Mouse (Mus musculus): ENCODE measurements around the gene Sult1d1. TPM values are rescaled to one million over a fixed set of nuclear protein-coding genes. Genes with fewer than 3 reads are reported as not detected.
A peak's percentile ranks its signal among the peaks of the same experiment; 100 is the strongest.

Gene Sult1d1
- polyA plus RNA-seq, 1 experiment from 2014 or later = not detected

DNA sequence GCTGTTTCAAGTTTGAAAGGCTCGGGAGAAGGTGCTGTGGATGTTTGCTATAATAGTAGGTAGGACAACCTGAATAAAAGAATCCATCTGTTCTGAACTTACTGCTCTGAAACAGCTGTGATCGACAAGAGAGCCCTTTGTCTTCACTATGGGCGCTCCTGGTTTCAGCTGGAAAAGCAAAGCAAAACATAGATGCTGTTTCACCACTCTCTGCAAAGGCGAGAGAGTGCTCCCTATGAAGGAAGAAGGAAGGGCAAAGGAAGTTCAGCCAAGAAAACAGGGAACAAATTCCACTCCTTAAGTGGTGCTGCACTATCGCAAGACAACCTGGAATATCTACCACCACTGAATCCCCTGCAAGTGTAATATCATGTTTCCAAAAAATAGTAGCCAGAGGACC, 4.7 kb upstream of the Sult1d1 start:
- Histone ChIP-seq H3K36me3 (ENCODE audit: control insufficient read depth, insufficient read depth, low read length) (no peaks in the 10 kb centered on the region), H3K27me3 (ENCODE audit: control insufficient read depth, insufficient read depth, low read length) (no peaks in the 10 kb centered on the region), H3K27ac (ENCODE audit: low read depth, low read length) (no peak overlapping the region), H3K9ac (ENCODE audit: low read length) (no peak overlapping the region), H3K9me3 (ENCODE audit: control insufficient read depth, low read length) (no peaks in the 10 kb centered on the region), H3K4me3 (ENCODE audit: low read depth, low read length) (no peak overlapping the region), H3K4me2 (ENCODE audit: low read depth) (no peak overlapping the region), H3K4me1 (ENCODE audit: control insufficient read depth, insufficient read depth, low read length) (no peaks in the 10 kb centered on the region)
- DNase-seq (ENCODE audit: low spot score) = no peak
- no peak for ATAC-seq (ENCODE audit: insufficient read depth, low FRiP score, low TSS enrichment)
- 68% methylated on average over 5 of the region's 5 CpGs for WGBS

DNA sequence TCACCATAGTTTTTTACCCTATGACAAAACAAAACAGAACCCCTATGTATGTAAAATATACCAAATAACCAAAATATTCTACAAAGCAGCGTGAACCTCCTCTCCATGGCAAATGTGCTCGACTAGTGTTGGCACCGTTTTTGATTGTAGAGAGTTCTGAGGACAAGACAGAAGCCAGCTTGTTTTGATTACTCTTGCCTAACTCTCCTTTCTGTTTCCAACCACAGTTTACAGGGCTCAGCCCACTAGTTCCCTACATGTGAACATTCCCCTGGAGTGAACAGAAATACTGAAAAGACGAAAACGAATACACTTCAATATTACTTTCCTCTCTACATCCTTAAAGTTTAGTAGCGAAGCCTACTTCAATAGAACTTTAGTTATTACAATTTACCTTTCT, 4.0 kb upstream of the Sult1d1 start:
- Histone ChIP-seq H3K4me1 (ENCODE audit: control insufficient read depth, insufficient read depth, low read length) (no peaks in the 10 kb centered on the region), H3K27me3 (ENCODE audit: control insufficient read depth, insufficient read depth, low read length) (no peaks in the 10 kb centered on the region), H3K9me3 (ENCODE audit: control insufficient read depth, low read length) (no peaks in the 10 kb centered on the region), H3K4me3 (ENCODE audit: low read depth, low read length) (no peak overlapping the region), H3K4me2 (ENCODE audit: low read depth) (no peak overlapping the region), H3K9ac (ENCODE audit: low read length) (no peak overlapping the region), H3K27ac (ENCODE audit: low read depth, low read length) (no peak overlapping the region), H3K36me3 (ENCODE audit: control insufficient read depth, insufficient read depth, low read length) (no peaks in the 10 kb centered on the region)
- 85% methylated on average over 6 of the region's 6 CpGs for WGBS
- no peak for DNase-seq (ENCODE audit: low spot score)
- no peak for ATAC-seq (ENCODE audit: insufficient read depth, low FRiP score, low TSS enrichment)

DNA sequence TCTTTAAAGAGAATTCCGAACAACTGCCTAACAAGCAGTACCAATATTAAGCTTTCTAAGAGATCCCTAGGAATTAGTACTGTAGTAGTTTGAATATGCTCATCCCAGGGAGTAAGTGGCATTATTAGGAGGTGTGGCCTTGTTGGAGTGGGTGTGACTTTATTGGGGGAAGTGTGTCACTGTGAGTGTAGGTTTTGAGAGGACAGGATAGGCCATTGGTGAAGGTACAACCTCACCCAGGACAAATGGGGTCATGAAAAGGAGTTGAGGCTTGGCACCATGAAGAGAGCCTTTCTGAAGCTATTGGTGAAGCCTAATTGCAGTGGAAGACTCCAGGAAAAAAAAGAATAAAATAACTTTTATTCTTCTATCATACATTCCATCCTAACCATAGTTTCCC, 1.5 kb downstream of the Sult1d1 start:
- WGBS = 80% methylated on average over 1 of the region's 1 CpGs
- no peaks in the 10 kb centered on the region for H3K9me3 ChIP-seq (ENCODE audit: control insufficient read depth, low read length)
- H3K27me3 ChIP-seq (ENCODE audit: control insufficient read depth, insufficient read depth, low read length) = no peaks in the 10 kb centered on the region
- no peak overlapping the region for H3K4me2 ChIP-seq (ENCODE audit: low read depth)
- DNase-seq (ENCODE audit: low spot score) = no peak
- no peak overlapping the region for H3K9ac ChIP-seq (ENCODE audit: low read length)
- ATAC-seq (ENCODE audit: insufficient read depth, low FRiP score, low TSS enrichment) = no peak
- no peaks in the 10 kb centered on the region for H3K36me3 ChIP-seq (ENCODE audit: control insufficient read depth, insufficient read depth, low read length)
- no peak overlapping the region for H3K4me3 ChIP-seq (ENCODE audit: low read depth, low read length)
- H3K27ac ChIP-seq (ENCODE audit: low read depth, low read length) = no peak overlapping the region
- H3K4me1 ChIP-seq (ENCODE audit: control insufficient read depth, insufficient read depth, low read length) = no peaks in the 10 kb centered on the region

DNA sequence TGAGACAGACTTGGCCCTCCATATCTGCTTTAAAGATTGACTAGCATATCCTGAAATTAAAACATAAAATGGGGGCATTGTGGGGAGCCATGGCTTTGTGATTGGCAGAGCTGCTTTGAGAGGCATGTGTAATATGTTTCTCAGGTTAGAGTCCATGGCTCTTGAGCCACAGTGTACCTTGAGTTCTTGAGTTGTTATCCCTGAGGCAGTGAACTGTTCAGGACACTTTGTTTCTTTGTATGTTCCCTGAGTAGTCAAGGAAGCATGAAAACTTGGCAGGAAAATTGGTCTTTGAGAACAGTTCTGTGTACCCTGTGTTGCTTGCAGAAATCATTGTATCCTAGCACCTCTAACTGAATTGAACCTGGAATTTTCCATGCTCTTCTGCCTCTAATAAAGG, 5.9 kb downstream of the Sult1d1 start:
- Histone ChIP-seq H3K27me3 (ENCODE audit: control insufficient read depth, insufficient read depth, low read length) (no peaks in the 10 kb centered on the region), H3K27ac (ENCODE audit: low read depth, low read length) (no peak overlapping the region), H3K9ac (ENCODE audit: low read length) (no peak overlapping the region), H3K4me2 (ENCODE audit: low read depth) (no peak overlapping the region), H3K36me3 (ENCODE audit: control insufficient read depth, insufficient read depth, low read length) (no peaks in the 10 kb centered on the region), H3K4me3 (ENCODE audit: low read depth, low read length) (no peak overlapping the region), H3K4me1 (ENCODE audit: control insufficient read depth, insufficient read depth, low read length) (no peaks in the 10 kb centered on the region), H3K9me3 (ENCODE audit: control insufficient read depth, low read length) (no peaks in the 10 kb centered on the region)
- DNase-seq (ENCODE audit: low spot score) (no peak), ATAC-seq (ENCODE audit: insufficient read depth, low FRiP score, low TSS enrichment) (no peak)

DNA sequence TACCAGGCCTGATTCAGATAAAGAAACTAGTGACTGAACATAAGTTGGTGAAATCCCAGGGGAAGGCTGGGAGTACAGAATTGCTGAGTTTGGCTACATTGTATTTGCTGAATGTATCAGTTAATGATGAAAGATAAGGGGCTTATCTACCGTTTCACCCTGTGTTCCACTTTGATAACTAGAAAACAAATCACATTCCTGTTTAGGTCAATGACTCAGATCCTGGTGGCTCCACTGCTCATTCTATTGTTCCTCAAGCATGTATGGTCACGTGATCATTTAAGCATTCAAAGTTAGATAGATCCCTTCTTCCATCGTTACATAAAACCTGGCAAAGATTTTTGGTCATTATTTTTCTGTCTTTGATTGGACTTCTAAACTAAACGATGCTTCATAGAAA, 6.3 kb downstream of the Sult1d1 start:
- no peak for DNase-seq (ENCODE audit: low spot score)
- Histone ChIP-seq H3K27ac (ENCODE audit: low read depth, low read length) (no peak overlapping the region), H3K4me1 (ENCODE audit: control insufficient read depth, insufficient read depth, low read length) (no peaks in the 10 kb centered on the region), H3K27me3 (ENCODE audit: control insufficient read depth, insufficient read depth, low read length) (no peaks in the 10 kb centered on the region), H3K9me3 (ENCODE audit: control insufficient read depth, low read length) (no peaks in the 10 kb centered on the region), H3K4me3 (ENCODE audit: low read depth, low read length) (no peak overlapping the region), H3K4me2 (ENCODE audit: low read depth) (no peak overlapping the region), H3K9ac (ENCODE audit: low read length) (no peak overlapping the region), H3K36me3 (ENCODE audit: control insufficient read depth, insufficient read depth, low read length) (no peaks in the 10 kb centered on the region)
- 84% methylated on average over 4 of the region's 4 CpGs for whole genome bisulfite sequencing
- no peak for ATAC-seq (ENCODE audit: insufficient read depth, low FRiP score, low TSS enrichment)

DNA sequence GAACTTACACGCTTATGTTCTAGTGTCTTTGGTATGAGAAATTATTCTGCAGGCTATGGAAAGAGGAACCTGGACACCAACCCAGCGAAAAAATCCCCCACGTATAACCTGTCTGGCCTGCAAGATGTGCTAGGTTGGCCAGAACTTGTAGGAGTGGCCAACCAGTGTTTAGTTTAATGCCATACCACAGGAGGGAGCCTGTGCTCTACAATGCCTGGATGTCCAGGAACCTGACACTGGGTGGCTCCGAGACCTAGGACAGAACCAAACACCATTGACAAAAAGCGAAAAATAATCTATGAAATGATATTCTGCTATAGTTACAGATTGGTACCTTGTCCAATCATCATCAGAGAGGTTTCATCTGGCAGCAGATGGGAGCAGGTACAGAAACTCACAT, 8.7 kb downstream of the Sult1d1 start:
- H3K27me3 ChIP-seq (ENCODE audit: control insufficient read depth, insufficient read depth, low read length) = no peaks in the 10 kb centered on the region
- no peak overlapping the region for H3K9ac ChIP-seq (ENCODE audit: low read length)
- no peaks in the 10 kb centered on the region for H3K9me3 ChIP-seq (ENCODE audit: control insufficient read depth, low read length)
- H3K27ac ChIP-seq (ENCODE audit: low read depth, low read length) = no peak overlapping the region
- H3K4me1 ChIP-seq (ENCODE audit: control insufficient read depth, insufficient read depth, low read length) = no peaks in the 10 kb centered on the region
- DNase-seq (ENCODE audit: low spot score) (peak; percentile 10), ATAC-seq (ENCODE audit: insufficient read depth, low FRiP score, low TSS enrichment) (no peak)
- no peak overlapping the region for H3K4me3 ChIP-seq (ENCODE audit: low read depth, low read length)
- WGBS = 84% methylated on average over 5 of the region's 5 CpGs
- no peak overlapping the region for H3K4me2 ChIP-seq (ENCODE audit: low read depth)
- H3K36me3 ChIP-seq (ENCODE audit: control insufficient read depth, insufficient read depth, low read length) = no peaks in the 10 kb centered on the region

DNA sequence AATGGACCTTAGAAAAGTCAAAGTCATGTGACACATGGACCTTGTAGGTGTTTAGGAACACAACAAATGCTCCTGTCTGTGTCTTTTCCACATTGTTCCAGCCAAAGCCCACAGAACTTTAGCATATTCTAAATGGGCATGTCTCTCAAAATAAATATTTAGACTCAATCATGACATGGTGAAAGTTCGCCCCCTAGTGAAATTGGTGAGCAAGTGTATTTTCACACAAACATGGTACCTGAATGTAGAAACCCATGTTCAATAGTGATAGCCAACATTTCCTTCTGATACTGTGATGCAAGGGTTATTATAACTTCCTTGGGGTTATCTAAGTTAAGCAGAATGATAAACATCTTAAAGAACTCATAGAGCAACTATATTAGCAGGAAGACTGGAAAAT, 17.9 kb downstream of the Sult1d1 start:
- DNase-seq (ENCODE audit: low spot score) (no peak), ATAC-seq (ENCODE audit: insufficient read depth, low FRiP score, low TSS enrichment) (no peak)
- H3K9me3 ChIP-seq (ENCODE audit: control insufficient read depth, low read length) = no peaks in the 10 kb centered on the region
- no peak overlapping the region for H3K4me3 ChIP-seq (ENCODE audit: low read depth, low read length)
- no peaks in the 10 kb centered on the region for H3K4me1 ChIP-seq (ENCODE audit: control insufficient read depth, insufficient read depth, low read length)
- WGBS = 38% methylated on average over 1 of the region's 1 CpGs
- H3K36me3 ChIP-seq (ENCODE audit: control insufficient read depth, insufficient read depth, low read length) = no peaks in the 10 kb centered on the region
- no peak overlapping the region for H3K4me2 ChIP-seq (ENCODE audit: low read depth)
- H3K9ac ChIP-seq (ENCODE audit: low read length) = no peak overlapping the region
- H3K27me3 ChIP-seq (ENCODE audit: control insufficient read depth, insufficient read depth, low read length) = no peaks in the 10 kb centered on the region
- H3K27ac ChIP-seq (ENCODE audit: low read depth, low read length) = no peak overlapping the region

DNA sequence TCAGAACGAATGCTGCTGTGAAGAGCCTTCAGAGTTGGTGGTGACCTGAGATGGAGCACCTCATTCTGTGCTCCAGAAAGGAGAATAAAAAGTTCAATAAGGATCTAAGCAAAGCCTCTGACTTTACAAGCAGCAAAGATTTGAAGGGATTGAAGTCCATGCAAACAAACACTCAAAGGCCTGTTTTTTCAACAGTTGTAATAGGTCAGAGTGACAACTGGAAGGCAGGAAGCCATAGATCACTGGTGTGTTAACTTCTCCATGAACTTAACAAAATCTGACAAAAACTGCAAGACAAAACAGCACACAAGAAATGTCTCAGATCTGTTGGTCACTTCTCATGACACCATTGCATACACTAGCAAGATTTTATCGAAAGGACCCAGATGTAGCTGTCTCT, 30.7 kb downstream of the Sult1d1 start, which contains the start of gene Sult1b1:
Gene Sult1b1, minus strand, starts transcription at position 85 of the 400 bp plus-strand sequence.
- Histone ChIP-seq H3K27me3 (ENCODE audit: control insufficient read depth, insufficient read depth, low read length) (no peaks in the 10 kb centered on the region), H3K9me3 (ENCODE audit: control insufficient read depth, low read length) (no peaks in the 10 kb centered on the region), H3K36me3 (ENCODE audit: control insufficient read depth, insufficient read depth, low read length) (no peaks in the 10 kb centered on the region), H3K4me2 (ENCODE audit: low read depth) (no peak within 1 kb of the TSS), H3K9ac (ENCODE audit: low read length) (no peak within 1 kb of the TSS), H3K4me3 (ENCODE audit: low read depth, low read length) (no peak within 1 kb of the TSS), H3K4me1 (ENCODE audit: control insufficient read depth, insufficient read depth, low read length) (no peaks in the 10 kb centered on the region), H3K27ac (ENCODE audit: low read depth, low read length) (no peak within 1 kb of the TSS)
- ATAC-seq (ENCODE audit: insufficient read depth, low FRiP score, low TSS enrichment) (no peak), DNase-seq (ENCODE audit: low spot score) (no peak)
- WGBS = 93% methylated on average over 2 of the region's 2 CpGs

DNA sequence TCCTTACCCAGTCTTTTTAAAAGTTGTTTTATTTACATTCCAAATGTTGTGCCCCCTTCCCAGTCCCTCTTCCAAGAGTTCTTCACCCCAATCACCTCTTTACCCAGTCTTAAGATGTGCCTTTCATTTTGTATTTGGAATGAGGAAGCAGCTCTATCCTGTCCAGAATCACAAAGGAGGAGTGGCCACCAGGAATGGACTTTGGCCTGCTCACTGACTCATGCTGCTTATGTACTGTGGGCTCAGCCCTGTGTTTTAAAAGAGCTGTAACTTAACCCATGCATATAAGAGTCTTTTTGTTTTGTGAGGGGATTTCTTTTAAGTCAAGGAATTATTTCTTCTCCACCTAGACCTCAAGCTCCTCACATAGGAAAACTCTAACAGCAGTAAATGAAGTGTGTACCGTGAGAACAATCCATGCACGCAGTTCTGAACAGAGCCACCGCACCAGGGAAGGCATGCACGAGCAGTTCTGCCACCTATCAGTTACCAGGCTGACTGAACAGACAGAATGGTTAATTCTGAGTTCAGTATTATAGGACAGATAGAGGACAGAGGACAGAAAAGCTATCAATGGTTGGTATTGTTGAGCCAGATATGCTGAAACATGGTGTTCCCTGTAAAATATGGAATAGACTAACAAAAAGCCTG, 32.7 kb downstream of the Sult1d1 start:
- ATAC-seq (ENCODE audit: insufficient read depth, low FRiP score, low TSS enrichment) (no peak), DNase-seq (ENCODE audit: low spot score) (no peak)
- no peaks in the 10 kb centered on the region for H3K36me3 ChIP-seq (ENCODE audit: control insufficient read depth, insufficient read depth, low read length)
- H3K27ac ChIP-seq (ENCODE audit: low read depth, low read length) = no peak overlapping the region
- H3K4me3 ChIP-seq (ENCODE audit: low read depth, low read length) = no peak overlapping the region
- H3K4me2 ChIP-seq (ENCODE audit: low read depth) = no peak overlapping the region
- no peaks in the 10 kb centered on the region for H3K27me3 ChIP-seq (ENCODE audit: control insufficient read depth, insufficient read depth, low read length)
- H3K9me3 ChIP-seq (ENCODE audit: control insufficient read depth, low read length) = no peaks in the 10 kb centered on the region
- 79% methylated on average over 4 of the region's 4 CpGs for WGBS
- no peak overlapping the region for H3K9ac ChIP-seq (ENCODE audit: low read length)
- no peaks in the 10 kb centered on the region for H3K4me1 ChIP-seq (ENCODE audit: control insufficient read depth, insufficient read depth, low read length)
